Mouse (Mus musculus) Patski (cell line): ENCODE data around the gene Gmds. TPM values are rescaled to one million over a fixed set of nuclear protein-coding genes. Genes with fewer than 3 reads are reported as not detected.

Source experiments
- ATAC-seq: fragments of 100-300 bp; one replicate; pipeline ENCODE4 v1.8.0; 2021
- CTCF ChIA-PET: fragments of 350-600 bp; sonication (Branson Sonifier 250); formaldehyde crosslinking; loops from one replicate; lab custom pipeline; 2022; ENCODE audit warnings: inconsistent platforms; lab: Charles Lee
- POLR2A ChIA-PET: fragments of 350-600 bp; sonication (Branson Sonifier 250); formaldehyde crosslinking; loops from one replicate; lab custom pipeline; 2022; ENCODE audit warnings: antibody characterized with exemption, inconsistent platforms; lab: Charles Lee
- DNase-seq: peaks from one replicate; pipeline ENCODE4 v3.0.0-alpha.2; 2011; ENCODE audit warnings: low read depth, low spot score
- H3K27me3 ChIP-seq: fragments of 371-371 bp; one replicate; pipeline ENCODE4 v1.5.1; 2021
- CTCF ChIP-seq: fragments of 100-300 bp; IDR thresholded peaks from one replicate; pipeline ENCODE4 v1.5.1; 2021
- in situ Hi-C: fragments of 300-500 bp; cut with MboI; formaldehyde crosslinking; loops from 3 replicates; pipeline ENCODE4 v1.11.1; 2018; ENCODE audit warnings: low pct_unique_long_range_greater_than_20kb, mixed read lengths
- polyA plus RNA-seq: library from polyadenylated mRNA; unstranded; gene quantifications from one replicate; pipeline ENCODE4 v1.2.3, GENCODE M21; 2021

Gmds gene
- polyA plus RNA-seq, 1 experiment from 2014 or later, result 53.3 TPM

- H3K27me3 ChIP-seq, result no peaks in the 10 kb centered on the region
- DNase-seq (no peak), ATAC-seq (no peak)
- CTCF ChIA-PET, result no interaction called here
- TF ChIP-seq CTCF, result no peak
- in situ Hi-C loops, result no loop called here
- POLR2A ChIA-PET, result interaction anchor here (0.7 kb wide), 1 partner anchor 158 kb away, joined by 3 read pairs; no protein-coding TSS in a partner anchor
These were observed 553.8 kb downstream of the Gmds start for GRCm38 (mm10) chr13:31784757-31785156.

DNA sequence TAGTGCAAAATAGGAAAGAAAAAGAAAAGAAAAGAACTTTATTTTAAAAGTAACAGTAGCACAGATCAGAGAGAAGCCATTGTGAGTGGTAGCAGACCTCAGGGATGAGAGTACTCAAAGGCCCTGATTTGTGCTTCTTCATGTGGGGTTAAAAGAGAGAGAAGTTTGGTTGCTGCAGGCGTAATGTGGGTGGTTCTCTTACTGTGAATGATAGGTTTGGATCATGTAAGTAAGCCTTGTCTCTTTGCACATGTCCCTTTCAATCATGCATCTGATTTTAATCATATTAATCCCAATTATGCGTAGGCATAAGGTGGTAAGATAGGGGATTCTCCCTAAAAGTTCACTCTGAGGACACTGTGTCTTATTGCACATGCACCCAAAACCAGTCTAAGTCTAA lies 556.5 kb downstream of the Gmds start:
- ATAC-seq, result no peak

GRCm38 (mm10) chr13:31780299-31780698 lies 558.2 kb downstream of the Gmds start:
- CTCF ChIA-PET, result interaction anchor here (1.0 to 3.4 kb wide), 3 partner anchors 9 to 12 kb away, joined by 3 to 10 read pairs (median 8); no protein-coding TSS in a partner anchor
- POLR2A ChIA-PET, result no interaction called here
- in situ Hi-C loops, result no loop called here
- H3K27me3 ChIP-seq, result no peaks in the 10 kb centered on the region
- ATAC-seq (no peak), DNase-seq (no peak)
- TF ChIP-seq CTCF, result no peak

More for the DNA sequence above, 556.5 kb downstream of the Gmds start:
- ChIA-PET CTCF (interaction anchor here (3.4 kb wide), 1 partner anchor 11 kb away, joined by 10 read pairs; no protein-coding TSS in a partner anchor), POLR2A (no interaction called here)
- DNase-seq, result no peak
- H3K27me3 ChIP-seq, result no peaks in the 10 kb centered on the region
- TF ChIP-seq CTCF, result no peak
- in situ Hi-C loops, result no loop called here

- POLR2A ChIA-PET, result interaction anchor here (0.5 kb wide), 1 partner anchor 957 kb away, joined by 3 read pairs; no protein-coding TSS in a partner anchor
- no peaks in the 10 kb centered on the region for H3K27me3 ChIP-seq
- DNase-seq (no peak), ATAC-seq (no peak)
- no peak for TF ChIP-seq CTCF
- CTCF ChIA-PET, result interaction anchor here (2.0 to 3.4 kb wide), 2 partner anchors 8 to 13 kb away, joined by 8 to 10 read pairs; no protein-coding TSS in a partner anchor
- in situ Hi-C loops, result no loop called here
These were observed 559.1 kb downstream of the Gmds start for GRCm38 (mm10) chr13:31779281-31779981.

DNA sequence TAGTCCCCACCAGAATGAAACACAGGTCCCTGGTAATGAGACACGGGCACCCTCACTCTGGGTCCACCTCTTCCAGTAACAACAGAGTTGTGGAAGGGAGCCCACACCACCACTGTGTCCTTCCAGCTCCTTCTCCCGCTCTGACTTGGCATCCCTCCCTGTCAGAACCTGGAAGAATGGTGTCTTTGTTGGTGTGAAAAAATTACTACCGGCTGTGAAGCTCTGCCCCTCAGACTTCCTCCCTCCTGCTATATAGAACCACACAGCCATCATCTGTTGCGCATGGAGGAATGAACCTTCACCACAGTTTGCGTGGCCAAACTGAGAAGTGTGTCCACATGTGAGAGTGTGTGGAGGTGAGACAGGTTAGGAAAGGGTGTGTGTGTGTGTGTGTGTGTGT lies 562.8 kb downstream of the Gmds start:
- in situ Hi-C loops, result no loop called here
- POLR2A ChIA-PET, result no interaction called here
- no peak for ATAC-seq
- no peak for DNase-seq
- no peak for TF ChIP-seq CTCF
- CTCF ChIA-PET, result no interaction called here
- no peaks in the 10 kb centered on the region for H3K27me3 ChIP-seq

DNA sequence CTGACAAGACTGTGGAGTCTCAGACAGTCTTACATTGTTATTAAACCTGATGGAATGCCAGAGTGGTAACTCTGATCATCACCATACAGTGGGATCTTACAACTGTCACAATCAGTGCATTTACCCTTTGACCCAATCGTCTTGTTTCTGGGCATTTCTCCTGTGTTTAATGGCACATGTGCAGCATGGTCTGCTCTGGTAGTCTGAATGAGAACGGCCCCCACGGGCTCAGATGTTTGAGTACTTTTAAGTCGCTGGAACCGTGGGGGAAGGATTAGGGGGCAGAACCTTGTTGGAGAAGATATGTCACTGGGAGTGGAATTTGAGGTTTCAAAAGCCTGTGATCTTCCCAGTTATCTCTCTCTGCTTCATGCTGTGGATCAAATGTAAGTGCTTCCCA lies 565.7 kb downstream of the Gmds start:
- ChIA-PET CTCF (interaction anchor here (2.6 kb wide), 1 partner anchor 8 kb away, joined by 10 read pairs; no protein-coding TSS in a partner anchor), POLR2A (no interaction called here)
- no peak for ATAC-seq

More for the DNA sequence above, 565.7 kb downstream of the Gmds start:
- H3K27me3 ChIP-seq, result no peaks in the 10 kb centered on the region
- DNase-seq, result no peak
- TF ChIP-seq CTCF, result no peak
- in situ Hi-C loops, result no loop called here
